Mouse (Mus musculus) brown adipose tissue, adult 24 weeks (tissue): ENCODE measurements at regions not wholly inside any gene's neighbourhood (a gene's known extent, or its start where the extent isn't known, plus 50 kb on each side); places are given as distances from the start of the nearest gene placed in this dataset.

ENCODE experiments used
- H3K27ac ChIP-seq: fragments of 200-500 bp; replicated peaks from 2 replicates; pipeline ENCODE4 v1.5.1; 2012; ENCODE audit warnings: low read depth, mild to moderate bottlenecking, low read length
- H3K4me1 ChIP-seq: fragments of 200-500 bp; 2 replicates; pipeline ENCODE4 v1.6.1; 2012; ENCODE audit warnings: low read length, mixed read lengths; ENCODE audit not compliant: control insufficient read depth, insufficient read depth, insufficient read length
- H3K4me3 ChIP-seq: fragments of 200-500 bp; 2 replicates; pipeline ENCODE4 v1.5.1; 2012; ENCODE audit warnings: low read depth, mild to moderate bottlenecking, low read length, moderate library complexity; ENCODE audit not compliant: insufficient read depth

DNA sequence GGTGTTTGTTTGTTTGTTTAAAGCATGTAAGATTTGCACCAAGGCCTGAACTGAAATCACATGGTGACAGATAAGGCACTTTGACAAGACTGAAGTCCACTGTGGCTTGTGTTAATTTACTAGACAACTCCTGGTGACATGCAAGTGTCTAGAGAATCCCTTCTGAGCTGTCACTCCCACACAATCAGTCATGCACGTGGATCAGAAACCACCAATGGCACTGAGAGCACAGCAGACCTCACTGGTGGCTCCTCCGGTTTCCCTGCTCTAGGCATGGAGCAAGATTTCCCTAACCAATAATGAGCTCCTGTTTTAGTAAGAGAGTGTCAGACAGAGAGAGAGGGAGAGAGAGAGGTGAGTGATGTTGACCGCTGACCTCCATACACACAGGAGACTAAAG lies 63.1 kb upstream of the Tle3 start:
- no peak overlapping the region for H3K4me3 ChIP-seq
- no peak overlapping the region for H3K27ac ChIP-seq
- H3K4me1 ChIP-seq, result peaks cover 7% of the 10 kb centered on the region; the same call in 1 of the 2 replicates

DNA sequence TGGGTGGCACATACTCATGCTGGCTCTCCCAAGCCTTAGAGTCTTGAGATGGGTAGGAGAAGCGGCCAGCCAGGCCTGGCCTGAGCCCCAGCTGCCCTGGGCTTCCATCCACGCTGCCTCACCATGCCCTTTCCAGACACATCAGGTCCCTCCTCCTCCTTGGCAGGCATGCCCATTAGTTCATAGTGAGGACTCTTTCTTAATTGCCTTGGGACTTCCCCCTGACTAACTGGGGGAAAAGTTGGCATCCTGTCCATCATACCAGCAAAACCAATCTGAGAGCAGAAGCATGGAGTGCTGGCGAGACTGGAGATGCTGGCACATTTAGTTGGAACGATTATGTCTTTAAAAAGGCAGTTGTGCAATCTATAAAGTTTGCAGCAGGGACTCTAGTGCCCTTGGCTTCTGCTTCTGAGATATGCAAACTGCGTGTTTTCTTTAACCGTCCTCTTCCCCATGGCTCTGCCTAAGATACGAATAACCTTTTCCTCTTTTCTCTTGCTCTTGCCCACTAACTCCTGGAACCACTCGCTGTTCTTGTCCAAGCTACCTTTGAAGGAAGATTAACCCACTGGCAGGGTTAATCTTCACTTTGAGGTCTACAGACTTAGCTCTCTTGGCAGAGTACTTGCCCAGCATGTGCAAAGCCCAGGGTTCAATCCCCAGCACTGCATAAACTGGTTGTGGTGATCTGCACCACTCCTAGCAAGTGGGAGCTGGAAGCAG lies 62.2 kb upstream of the Tle3 start:
- Histone ChIP-seq H3K4me1 (peaks cover 9% of the 10 kb centered on the region), H3K4me3 (no peak overlapping the region), H3K27ac (no peak overlapping the region)

DNA sequence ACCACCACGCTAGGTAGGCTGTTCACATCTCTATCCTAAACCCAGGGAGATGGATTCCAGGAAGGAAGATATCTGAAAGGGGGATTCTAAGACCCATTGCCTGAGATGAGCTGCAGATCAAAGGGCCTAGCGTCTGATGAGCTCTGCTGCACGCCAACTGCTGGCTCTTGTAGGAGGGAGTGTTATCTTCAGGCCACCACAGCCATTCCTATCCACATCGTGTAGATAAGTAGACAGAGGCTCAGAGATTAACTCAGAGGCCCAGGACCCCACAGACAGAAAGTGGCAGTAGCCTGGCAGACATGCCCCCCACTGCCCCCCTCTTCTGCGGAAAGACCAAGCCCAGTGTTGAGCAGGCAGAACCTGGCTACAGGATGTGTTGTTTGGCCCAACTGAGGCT lies 61.6 kb upstream of the Tle3 start:
- peaks cover 11% of the 10 kb centered on the region for H3K4me1 ChIP-seq
- H3K4me3 ChIP-seq, result no peak overlapping the region
- H3K27ac ChIP-seq, result no peak overlapping the region

DNA sequence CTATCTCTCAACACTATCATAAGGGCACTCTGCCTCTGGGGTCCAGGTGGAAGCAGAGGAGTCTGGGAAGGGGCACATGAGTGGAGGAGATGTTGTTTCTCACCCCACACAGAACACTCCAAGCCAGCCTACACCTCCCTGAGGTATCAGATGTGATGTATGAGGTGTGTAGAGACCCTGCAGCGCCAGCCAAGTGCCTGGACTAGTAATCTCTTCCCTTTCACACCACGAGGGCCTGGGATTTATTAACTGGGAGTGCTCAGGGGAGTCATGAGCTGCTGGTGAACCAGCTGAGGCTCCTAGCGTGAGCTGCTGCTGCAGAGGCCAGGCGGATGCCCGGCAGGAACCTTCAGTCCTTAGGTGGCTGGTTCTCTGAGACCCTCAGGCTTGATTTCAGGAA lies 60.6 kb upstream of the Tle3 start:
- Histone ChIP-seq H3K27ac (no peak overlapping the region), H3K4me1 (peaks cover 17% of the 10 kb centered on the region)

DNA sequence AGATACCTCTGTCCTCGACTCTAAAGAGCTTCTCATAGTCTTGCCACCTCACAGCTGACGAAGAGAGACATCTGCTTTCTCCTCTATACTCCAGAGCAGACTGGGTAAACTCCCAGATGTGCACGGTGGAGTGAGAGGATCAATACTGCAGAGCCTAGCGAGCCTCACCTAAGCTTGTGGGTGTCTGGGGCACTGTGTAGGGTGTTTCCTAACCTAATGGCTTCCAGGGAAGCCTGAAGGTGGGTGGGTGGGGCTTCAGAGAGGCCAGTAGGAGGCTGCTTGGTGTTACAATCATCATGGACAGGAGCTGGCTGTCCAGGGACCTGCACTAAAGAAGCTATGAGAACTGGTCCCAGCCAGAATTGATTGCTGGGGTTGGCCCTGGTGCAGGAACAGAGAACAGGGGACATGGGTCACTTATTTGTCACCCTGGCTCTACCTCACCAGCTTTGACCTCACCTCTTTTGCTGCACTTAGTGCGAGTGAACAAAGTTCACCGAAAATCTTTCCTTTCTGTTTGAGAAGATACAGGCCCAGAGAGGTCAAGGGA lies 57.5 kb upstream of the Tle3 start:
- H3K4me3 ChIP-seq, result no peak overlapping the region
- no peak overlapping the region for H3K27ac ChIP-seq
- H3K4me1 ChIP-seq, result peaks cover 18% of the 10 kb centered on the region

More for the DNA sequence above, 60.6 kb upstream of the Tle3 start:
- no peak overlapping the region for H3K4me3 ChIP-seq

DNA sequence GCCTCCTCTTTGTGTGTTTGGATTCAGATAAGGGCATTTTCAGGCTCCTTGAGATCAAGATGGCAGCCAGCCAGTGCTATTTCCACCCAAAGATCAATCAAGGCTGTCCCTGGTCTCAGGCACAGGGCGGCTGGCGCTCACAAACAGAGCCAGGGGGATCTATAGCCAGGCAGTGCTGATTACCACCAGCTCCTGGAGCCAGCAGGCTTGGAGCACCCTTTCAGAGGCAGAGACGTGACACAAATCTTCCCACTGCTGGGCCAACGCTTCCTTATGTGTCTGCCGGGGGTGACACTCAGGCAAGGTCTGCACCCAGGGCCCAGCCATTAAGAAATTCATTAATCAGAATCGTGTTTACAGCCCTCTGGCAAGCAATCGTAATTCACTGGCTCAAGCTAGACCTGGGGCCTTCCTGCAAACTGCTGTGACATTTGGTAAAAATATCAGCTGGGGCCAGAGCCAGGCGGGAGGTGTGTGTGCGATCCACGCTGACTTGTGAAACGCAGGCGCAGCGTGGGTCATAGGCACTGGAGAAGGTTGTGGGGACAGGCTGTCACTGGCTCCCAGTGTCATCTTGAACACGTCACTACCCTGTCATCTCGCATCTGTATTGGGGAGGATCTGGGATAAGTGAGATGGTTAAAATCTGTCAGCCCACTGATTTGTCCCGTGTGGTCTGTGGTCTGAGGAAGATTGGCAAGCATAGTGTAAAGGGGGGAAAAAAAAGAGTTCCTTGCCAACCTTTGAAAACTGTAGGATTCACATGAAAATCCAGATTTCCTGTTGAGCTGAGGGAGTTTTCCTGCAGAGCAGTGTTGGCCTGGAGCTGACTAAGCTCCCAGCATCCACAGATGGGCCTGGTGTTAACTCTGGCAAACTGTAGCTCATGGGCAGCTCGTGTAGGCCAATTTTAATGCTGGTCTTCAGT lies 56.5 kb upstream of the Tle3 start:
- Histone ChIP-seq H3K4me1 (peaks cover 21% of the 10 kb centered on the region), H3K27ac (no peak overlapping the region), H3K4me3 (no peak overlapping the region)

DNA sequence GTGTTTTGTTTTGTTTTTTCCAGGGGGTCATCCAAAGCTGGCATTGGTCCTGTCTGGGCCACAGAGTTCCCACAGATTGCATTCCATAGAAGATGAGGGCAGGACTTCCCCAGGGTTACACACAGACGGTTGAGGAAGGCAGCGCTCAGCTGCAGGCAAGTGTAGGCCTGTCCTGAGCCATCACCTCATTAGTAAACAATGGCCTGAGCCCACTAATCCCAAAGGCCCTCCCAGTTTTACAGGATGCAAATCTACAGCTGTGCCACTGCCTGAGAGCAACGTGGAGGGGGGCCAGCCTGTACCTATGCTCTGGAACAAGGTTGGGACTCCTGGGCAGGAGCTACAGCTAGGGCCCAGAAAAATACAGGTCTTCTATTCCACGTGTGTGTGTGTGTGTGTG lies 55.7 kb upstream of the Tle3 start:
- Histone ChIP-seq H3K4me1 (peaks cover 20% of the 10 kb centered on the region), H3K4me3 (no peak overlapping the region), H3K27ac (no peak overlapping the region)

DNA sequence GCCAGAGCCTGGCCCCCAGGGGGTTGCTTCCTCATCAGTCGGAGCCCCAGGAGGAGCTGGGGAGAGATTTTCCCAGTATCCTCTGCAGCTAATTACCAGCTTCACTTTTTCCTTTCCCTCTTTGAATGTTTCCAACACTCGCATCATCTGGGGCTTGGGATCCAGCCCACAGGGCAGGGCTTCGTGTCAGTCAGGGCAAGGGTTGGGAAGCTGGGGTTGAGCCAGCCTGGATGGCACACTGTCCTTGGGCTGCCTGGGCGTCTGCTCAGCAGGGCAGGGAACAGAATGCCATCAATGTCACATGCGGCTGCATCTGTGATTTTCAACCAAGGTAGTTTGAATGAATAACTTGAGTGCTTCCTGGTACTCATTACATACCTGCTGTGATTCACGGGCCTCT lies 52.4 kb upstream of the Tle3 start:
- Histone ChIP-seq H3K4me3 (no peak overlapping the region), H3K4me1 (peaks cover 23% of the 10 kb centered on the region), H3K27ac (no peak overlapping the region)

DNA sequence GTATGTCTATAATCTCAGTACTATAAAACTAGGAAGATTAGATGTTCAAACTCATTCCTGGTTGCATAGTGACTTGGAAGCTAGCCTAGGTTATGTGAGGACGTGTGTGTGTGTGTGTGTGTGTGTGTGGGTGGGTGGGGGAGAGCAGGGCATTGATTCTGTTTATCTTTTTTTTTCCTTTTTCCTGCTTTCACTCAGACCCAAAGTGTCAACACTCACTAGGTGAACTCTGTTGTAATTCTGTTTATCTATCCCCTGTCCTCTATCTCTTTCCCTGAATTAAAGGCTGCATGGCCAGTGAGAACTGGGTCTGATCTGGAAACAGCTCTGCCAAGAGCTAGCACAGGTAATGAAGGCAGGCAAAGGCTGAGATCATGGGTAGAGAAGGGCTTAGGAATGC lies 50.9 kb upstream of the Tle3 start:
- H3K27ac ChIP-seq, result no peak overlapping the region
- H3K4me1 ChIP-seq, result peaks cover 20% of the 10 kb centered on the region

DNA sequence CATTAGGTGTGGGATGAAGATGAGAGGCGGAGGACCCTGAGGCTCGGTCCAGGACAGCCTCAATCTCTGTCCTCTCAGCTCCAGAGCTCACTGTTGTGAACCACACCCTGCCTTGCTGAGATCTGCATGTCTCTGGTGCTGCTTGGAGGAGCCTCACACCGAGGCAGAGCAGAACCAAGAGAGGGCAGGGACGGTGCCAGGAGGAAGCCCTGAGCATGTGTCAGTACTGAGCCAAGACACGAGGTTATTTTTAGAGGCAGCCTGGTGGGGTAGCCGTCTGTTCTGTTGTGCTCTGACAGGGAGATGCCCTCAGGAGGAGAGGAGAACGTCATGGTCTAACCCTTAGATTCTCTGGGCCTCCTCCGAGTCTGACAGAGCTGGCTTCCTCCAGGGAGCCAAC lies 50.3 kb upstream of the Tle3 start:
- Histone ChIP-seq H3K27ac (no peak overlapping the region), H3K4me3 (no peak overlapping the region), H3K4me1 (peaks cover 20% of the 10 kb centered on the region)

More for the DNA sequence above, 50.9 kb upstream of the Tle3 start:
- H3K4me3 ChIP-seq, result no peak overlapping the region

DNA sequence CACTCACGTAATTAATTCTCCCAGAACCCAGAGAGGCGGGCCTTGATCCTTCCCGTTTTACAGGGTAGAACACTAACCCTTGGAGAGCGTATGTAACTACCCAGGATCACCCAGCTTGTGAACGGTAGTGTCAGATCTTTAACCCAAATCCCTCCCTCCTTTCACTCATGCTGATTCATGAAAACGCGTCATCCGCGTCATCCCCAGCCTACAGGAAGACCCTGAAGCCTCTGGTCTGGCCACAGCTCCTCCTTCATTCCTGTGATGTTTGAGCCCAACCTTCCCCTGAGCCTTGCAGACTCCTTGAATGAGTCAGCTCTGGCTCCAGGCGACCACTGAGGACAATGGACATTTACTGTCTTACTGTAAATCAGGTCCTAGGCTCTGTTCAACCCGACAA lies 49.8 kb upstream of the Tle3 start:
- Histone ChIP-seq H3K4me3 (no peak overlapping the region), H3K4me1 (peaks cover 20% of the 10 kb centered on the region), H3K27ac (no peak overlapping the region)
